10 mouse cellular contexts compared by ENCODE assay signal in the genomic region with DNA sequence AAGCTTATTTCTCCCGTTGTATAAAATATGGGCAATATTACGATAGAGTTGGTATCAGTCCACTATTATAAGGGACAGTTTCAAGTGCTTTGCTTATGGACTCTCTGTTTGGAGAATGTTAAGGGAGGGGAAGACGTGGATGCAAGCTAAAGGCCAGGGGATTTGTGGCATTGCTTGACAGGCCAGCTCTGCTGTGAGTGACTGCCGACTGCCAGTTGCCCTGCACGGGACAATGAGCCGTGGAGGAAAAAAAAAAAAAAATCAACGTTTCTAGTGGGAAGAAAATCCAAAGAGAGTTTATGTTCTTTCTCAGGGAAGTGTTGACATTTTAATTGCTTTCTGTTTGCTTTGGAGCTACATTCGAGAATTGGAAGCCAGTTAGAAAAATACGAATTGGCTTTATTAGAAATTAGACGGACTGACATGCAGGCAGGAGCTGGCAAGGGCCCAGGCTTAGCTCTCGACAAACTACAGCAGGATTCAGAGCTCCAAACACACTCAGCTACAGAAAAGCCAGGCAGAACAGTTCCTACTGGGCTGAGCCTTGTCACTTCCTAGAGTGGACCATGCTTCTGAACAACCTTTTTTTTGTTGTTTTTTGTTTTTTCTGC.
A peak's percentile ranks its signal among the peaks of the same experiment; 100 is the strongest.
DNase-seq lines count a peak whose midpoint lies in the region; ATAC-seq lines count a peak whose summit lies in the region.
"Had no signal": no experiment of that assay in that cellular context is flagged by ENCODE, and none has a peak within 500 bp of the region (broad histone marks: within the 10 kb centered on the region; RNA-seq: fewer than 3 reads in every experiment).

No protein-coding gene starts in this region.

- H3K36me3 ChIP-seq in hindbrain, embryonic 15.5 days = no peaks in the 10 kb centered on the region
- H3K36me3 ChIP-seq in hindbrain, embryonic 10.5 days = no peaks in the 10 kb centered on the region

- 36% methylated on average over 11 of the region's 11 CpGs for WGBS in hindbrain, embryonic 15.5 days
- WGBS in hindbrain, embryonic 10.5 days = 61% methylated on average over 11 of the region's 11 CpGs

- no peak for DNase-seq in hindbrain, embryonic 10.5 days (ENCODE audit: low spot score)
- DNase-seq in cerebellum, adult 11 months = peak; percentile 46
- DNase-seq in heart, adult 9 months (ENCODE audit: low spot score in 2 of 2) = peak; percentile 63 to 71
- peak; percentile 77 for DNase-seq in kidney, postnatal 14 days
- peak; percentile 22 for DNase-seq in skeletal muscle tissue, adult 2 months (ENCODE audit: low read depth, low spot score)
- no peak for DNase-seq in urinary bladder, postnatal 25 days (ENCODE audit: low spot score)

- H3K27ac ChIP-seq in hindbrain, embryonic 15.5 days (replicated peaks) = no peak overlapping the region
- H3K27ac ChIP-seq in hindbrain, embryonic 10.5 days = no peak overlapping the region
- H3K27ac ChIP-seq: macrophage had no signal

- H3K4me2 ChIP-seq in hindbrain, embryonic 15.5 days = 0 out of 2 replicates have a peak overlapping the region, but pooled peaks have one; percentile 1

- H3K4me1 ChIP-seq in hindbrain, embryonic 15.5 days (replicated peaks) = peaks cover 6% of the 10 kb centered on the region; the same call in 1 of the 2 replicates
- no peaks in the 10 kb centered on the region for H3K4me1 ChIP-seq in hindbrain, embryonic 10.5 days (replicated peaks)

- no peaks in the 10 kb centered on the region for H3K9me3 ChIP-seq in hindbrain, embryonic 15.5 days
- no peaks in the 10 kb centered on the region for H3K9me3 ChIP-seq in hindbrain, embryonic 10.5 days

- H3K4me3 ChIP-seq in hindbrain, embryonic 15.5 days = no peak overlapping the region
- H3K4me3 ChIP-seq in hindbrain, embryonic 10.5 days = no peak overlapping the region

- no peak overlapping the region for H3K9ac ChIP-seq in hindbrain, embryonic 15.5 days

- ATAC-seq in hindbrain, embryonic 15.5 days (ENCODE audit: low FRiP score, low read depth) = peak; percentile 59; the same call in 1 of the 2 replicates
- ATAC-seq in frontal cortex, adult (ENCODE audit: low TSS enrichment) = no peak

- no peaks in the 10 kb centered on the region for H3K27me3 ChIP-seq in hindbrain, embryonic 15.5 days
- H3K27me3 ChIP-seq in hindbrain, embryonic 10.5 days (ENCODE audit: insufficient read depth, poor library complexity, severe bottlenecking) = no peaks in the 10 kb centered on the region
- H3K27me3 ChIP-seq: CH12.LX had no signal

Comparison
In these comparisons a context has a peak if more than half of its experiments do, and no peak if none do; other contexts are left out.
1. DNase-seq: peak in cerebellum, adult 11 months (single experiment), heart, adult 9 months (2 of 2), kidney, postnatal 14 days (single experiment) and skeletal muscle tissue, adult 2 months (single experiment); none in hindbrain, embryonic 10.5 days (single experiment) and urinary bladder, postnatal 25 days (single experiment).